Mouse (Mus musculus) embryonic facial prominence, embryonic 13.5 days (tissue): ENCODE results near the gene Rassf6. TPM values are rescaled to one million over a fixed set of nuclear protein-coding genes. Genes with fewer than 3 reads are reported as not detected.
"Not testable (repeated sequence)": the region's sequence is repeated elsewhere in the genome, so short reads cannot be mapped to it uniquely, and the experiment has no call there.

Source experiments
- ATAC-seq: fragments of 200-750 bp; cut with Nextera tagmentation; 2 replicates; pipeline ENCODE4 v1.8.0; 2017; ENCODE audit warnings: low read depth; ENCODE audit not compliant: insufficient number of reproducible peaks, insufficient read depth, low FRiP score, low TSS enrichment
- H3K27ac ChIP-seq: fragments of 300-500 bp; sonication (generic); 2 replicates; pipeline ENCODE4 v1.5.1; 2015; ENCODE audit warnings: moderate library complexity, mild to moderate bottlenecking, inconsistent platforms
- H3K27me3 ChIP-seq: fragments of 300-500 bp; sonication (generic); 2 replicates; pipeline ENCODE4 v1.6.1; 2015; ENCODE audit warnings: mild to moderate bottlenecking, inconsistent platforms
- H3K36me3 ChIP-seq: fragments of 300-500 bp; sonication (generic); 2 replicates; pipeline ENCODE4 v1.6.1; 2015; ENCODE audit warnings: mild to moderate bottlenecking, inconsistent platforms
- H3K4me1 ChIP-seq: fragments of 300-500 bp; sonication (generic); 2 replicates; pipeline ENCODE4 v1.6.1; 2015; ENCODE audit warnings: inconsistent platforms
- H3K4me2 ChIP-seq: fragments of 300-500 bp; sonication (generic); 2 replicates; pipeline ENCODE4 v1.6.1; 2015; ENCODE audit warnings: moderate library complexity, mild to moderate bottlenecking, inconsistent platforms
- H3K4me3 ChIP-seq: fragments of 300-500 bp; sonication (generic); 2 replicates; pipeline ENCODE4 v1.5.1; 2015; ENCODE audit warnings: mild to moderate bottlenecking, inconsistent platforms
- H3K9ac ChIP-seq: fragments of 300-500 bp; sonication (generic); 2 replicates; pipeline ENCODE4 v1.6.1; 2015; ENCODE audit warnings: mild to moderate bottlenecking, inconsistent platforms
- H3K9me3 ChIP-seq: fragments of 300-500 bp; sonication (generic); 2 replicates; pipeline ENCODE4 v1.6.1; 2016; ENCODE audit warnings: inconsistent platforms
- WGBS: fragments of 180-500 bp; shearing (Covaris S2); methylation state at CpG from one replicate; pipeline ENCODE4 v1.1.7; 2015; ENCODE audit warnings: mixed read lengths; 5-methylcytosine and 5-hydroxymethylcytosine counted together
- polyA plus RNA-seq: library from polyadenylated mRNA; unstranded; fragments of >200 nt; fragmentation: Nextera tagmentation; extraction: Ambion mirVana; gene quantifications from 2 replicates; pipeline ENCODE4 v1.2.1, GENCODE M21; 2015

The Rassf6 gene
- polyA plus RNA-seq, 1 experiment from 2014 or later = 1.5 TPM

GRCm38 (mm10) chr5:90623209-90623608 is 17.2 kb downstream of the Rassf6 start:
- no peak overlapping the region for H3K27ac ChIP-seq
- H3K36me3 ChIP-seq = no peaks in the 10 kb centered on the region
- no peak overlapping the region for H3K9ac ChIP-seq
- no peak overlapping the region for H3K4me2 ChIP-seq
- 64% methylated on average over 2 of the region's 2 CpGs for WGBS
- no peaks in the 10 kb centered on the region for H3K27me3 ChIP-seq
- no peak; the same call in 1 of the 2 replicates for ATAC-seq
- no peaks in the 10 kb centered on the region for H3K9me3 ChIP-seq
- no peak overlapping the region for H3K4me3 ChIP-seq
- peaks cover 5% of the 10 kb centered on the region; the same call in 1 of the 2 replicates for H3K4me1 ChIP-seq

- no peaks in the 10 kb centered on the region for H3K9me3 ChIP-seq
- H3K27me3 ChIP-seq = no peaks in the 10 kb centered on the region
- H3K4me1 ChIP-seq = peaks cover 5% of the 10 kb centered on the region; the same call in 1 of the 2 replicates
- H3K27ac ChIP-seq = no peak overlapping the region
- H3K4me3 ChIP-seq = no peak overlapping the region
- H3K4me2 ChIP-seq = no peak overlapping the region
- no peak overlapping the region for H3K9ac ChIP-seq
- H3K36me3 ChIP-seq = no peaks in the 10 kb centered on the region
- WGBS = 88% methylated on average over 6 of the region's 6 CpGs
- ATAC-seq = no peak
These were observed 18.7 kb downstream of the Rassf6 start for GRCm38 (mm10) chr5:90621726-90622125.

GRCm38 (mm10) chr5:90621316-90621715 is 19.1 kb downstream of the Rassf6 start:
- no peaks in the 10 kb centered on the region for H3K36me3 ChIP-seq
- no peak for ATAC-seq
- H3K9ac ChIP-seq = no peak overlapping the region
- no peaks in the 10 kb centered on the region for H3K27me3 ChIP-seq
- no peak overlapping the region for H3K27ac ChIP-seq
- H3K4me1 ChIP-seq = peaks cover 5% of the 10 kb centered on the region; the same call in 1 of the 2 replicates
- no peaks in the 10 kb centered on the region for H3K9me3 ChIP-seq
- no peak overlapping the region for H3K4me2 ChIP-seq
- H3K4me3 ChIP-seq = no peak overlapping the region
- 92% methylated on average over 2 of the region's 2 CpGs for WGBS

GRCm38 (mm10) chr5:90617859-90618258 is 22.6 kb downstream of the Rassf6 start:
- Histone ChIP-seq H3K27ac (no peak overlapping the region), H3K36me3 (no peaks in the 10 kb centered on the region), H3K9me3 (no peaks in the 10 kb centered on the region), H3K4me2 (no peak overlapping the region), H3K27me3 (no peaks in the 10 kb centered on the region), H3K9ac (no peak overlapping the region), H3K4me1 (no peaks in the 10 kb centered on the region), H3K4me3 (no peak overlapping the region)
- ATAC-seq = no peak
- WGBS = 90% methylated on average over 3 of the region's 3 CpGs

GRCm38 (mm10) chr5:90612751-90613150 is 27.7 kb downstream of the Rassf6 start:
- H3K9me3 ChIP-seq, H3K27me3 ChIP-seq, ATAC-seq, H3K36me3 ChIP-seq, H3K9ac ChIP-seq, H3K27ac ChIP-seq, H3K4me3 ChIP-seq, H3K4me2 ChIP-seq: not testable (repeated sequence)
- peaks cover 10% of the 10 kb centered on the region; the same call in 1 of the 2 replicates for H3K4me1 ChIP-seq
- 68% methylated on average over 1 of the region's 1 CpGs for WGBS

- 86% methylated on average over 6 of the region's 6 CpGs for WGBS
- H3K36me3 ChIP-seq = no peaks in the 10 kb centered on the region
These were observed 28.4 kb downstream of the Rassf6 start for GRCm38 (mm10) chr5:90611996-90612611.

GRCm38 (mm10) chr5:90611388-90611787 is 29.1 kb downstream of the Rassf6 start:
- Histone ChIP-seq H3K9me3 (no peaks in the 10 kb centered on the region), H3K4me1 (peaks cover 10% of the 10 kb centered on the region; the same call in 1 of the 2 replicates), H3K4me2 (no peak overlapping the region), H3K9ac (no peak overlapping the region), H3K27me3 (no peaks in the 10 kb centered on the region), H3K27ac (no peak overlapping the region), H3K4me3 (no peak overlapping the region), H3K36me3 (no peaks in the 10 kb centered on the region)
- 77% methylated on average over 3 of the region's 3 CpGs for WGBS
- ATAC-seq = no peak

More at GRCm38 (mm10) chr5:90611996-90612611, 28.4 kb downstream of the Rassf6 start:
- Histone ChIP-seq H3K4me2 (no peak overlapping the region), H3K4me1 (peaks cover 10% of the 10 kb centered on the region; the same call in 1 of the 2 replicates), H3K9ac (no peak overlapping the region), H3K4me3 (no peak overlapping the region), H3K27ac (no peak overlapping the region), H3K9me3 (no peaks in the 10 kb centered on the region), H3K27me3 (no peaks in the 10 kb centered on the region)
- no peak for ATAC-seq

- H3K9me3 ChIP-seq = no peaks in the 10 kb centered on the region
- ATAC-seq = no peak
- H3K27me3 ChIP-seq = no peaks in the 10 kb centered on the region
- H3K4me1 ChIP-seq = peaks cover 10% of the 10 kb centered on the region; the same call in 1 of the 2 replicates
- no peak overlapping the region for H3K4me3 ChIP-seq
- no peaks in the 10 kb centered on the region for H3K36me3 ChIP-seq
- H3K27ac ChIP-seq = no peak overlapping the region
- no peak overlapping the region for H3K4me2 ChIP-seq
- 51% methylated on average over 11 of the region's 11 CpGs for WGBS
- no peak overlapping the region for H3K9ac ChIP-seq
These were observed 31.6 kb downstream of the Rassf6 start for GRCm38 (mm10) chr5:90608906-90609305.

- H3K4me3 ChIP-seq = no peak overlapping the region
- H3K4me2 ChIP-seq = no peak overlapping the region
- H3K9me3 ChIP-seq = no peaks in the 10 kb centered on the region
- H3K36me3 ChIP-seq = no peaks in the 10 kb centered on the region
- 0 out of 2 replicates have a peak, but pooled peaks cover 4% of the 10 kb centered on the region for H3K4me1 ChIP-seq
- ATAC-seq = no peak
- no peaks in the 10 kb centered on the region for H3K27me3 ChIP-seq
- H3K27ac ChIP-seq = no peak overlapping the region
- no peak overlapping the region for H3K9ac ChIP-seq
- 62% methylated on average over 13 of the region's 13 CpGs for whole genome bisulfite sequencing
These were observed 37.0 kb downstream of the Rassf6 start for GRCm38 (mm10) chr5:90603407-90603923.

- no peaks in the 10 kb centered on the region for H3K27me3 ChIP-seq
- no peak overlapping the region for H3K9ac ChIP-seq
- H3K4me3 ChIP-seq = no peak overlapping the region
- no peak overlapping the region for H3K4me2 ChIP-seq
- H3K27ac ChIP-seq = no peak overlapping the region
- 13% methylated on average over 6 of the region's 6 CpGs for WGBS
- no peak for ATAC-seq
- no peaks in the 10 kb centered on the region for H3K36me3 ChIP-seq
- no peaks in the 10 kb centered on the region for H3K9me3 ChIP-seq
- H3K4me1 ChIP-seq = 0 out of 2 replicates have a peak, but pooled peaks cover 4% of the 10 kb centered on the region
These were observed 39.0 kb downstream of the Rassf6 start for GRCm38 (mm10) chr5:90601469-90601868.

- Histone ChIP-seq H3K36me3 (no peaks in the 10 kb centered on the region), H3K9me3 (no peaks in the 10 kb centered on the region), H3K9ac (no peak overlapping the region), H3K4me3 (no peak overlapping the region), H3K4me1 (no peaks in the 10 kb centered on the region), H3K27ac (no peak overlapping the region), H3K4me2 (no peak overlapping the region), H3K27me3 (no peaks in the 10 kb centered on the region)
- WGBS = 84% methylated on average over 6 of the region's 6 CpGs
- no peak for ATAC-seq
These were observed 44.3 kb downstream of the Rassf6 start for GRCm38 (mm10) chr5:90596155-90596554.

GRCm38 (mm10) chr5:90594945-90595344 is 45.5 kb downstream of the Rassf6 start:
- no peak for ATAC-seq
- H3K9me3 ChIP-seq = no peaks in the 10 kb centered on the region
- no peak overlapping the region for H3K4me3 ChIP-seq
- no peak overlapping the region for H3K4me2 ChIP-seq
- H3K4me1 ChIP-seq = no peaks in the 10 kb centered on the region
- 91% methylated on average over 13 of the region's 13 CpGs for WGBS
- H3K27ac ChIP-seq = no peak overlapping the region
- H3K9ac ChIP-seq = no peak overlapping the region
- no peaks in the 10 kb centered on the region for H3K36me3 ChIP-seq
- no peaks in the 10 kb centered on the region for H3K27me3 ChIP-seq
